Mouse (Mus musculus): ENCODE data around the gene Gm42421.

Gm42421 gene

GRCm38 (mm10) chr5:143936156-143936555 is 8.2 kb downstream of the Gm42421 start:
- DNase-seq (ENCODE audit: low read depth): no peak

GRCm38 (mm10) chr5:143941588-143941987 is 13.6 kb downstream of the Gm42421 start:
- no peak for DNase-seq (ENCODE audit: low read depth)

GRCm38 (mm10) chr5:143943231-143944125 is 15.5 kb downstream of the Gm42421 start:
- DNase-seq (ENCODE audit: low read depth): no peak

GRCm38 (mm10) chr5:143948361-143948760 is 20.4 kb downstream of the Gm42421 start:
- DNase-seq (ENCODE audit: low read depth): no peak

- DNase-seq (ENCODE audit: low read depth): no peak
Measured at GRCm38 (mm10) chr5:143950016-143950415, 22.0 kb downstream of the Gm42421 start.

- DNase-seq (ENCODE audit: low read depth): no peak
Measured at GRCm38 (mm10) chr5:143957101-143957500, 29.1 kb downstream of the Gm42421 start.

GRCm38 (mm10) chr5:143959551-143959950 is 31.6 kb downstream of the Gm42421 start:
- no peak for DNase-seq (ENCODE audit: low read depth)

- DNase-seq (ENCODE audit: low read depth): no peak
Measured at GRCm38 (mm10) chr5:143961176-143961575, 33.2 kb downstream of the Gm42421 start.

GRCm38 (mm10) chr5:143965586-143966345 is 37.8 kb downstream of the Gm42421 start:
- DNase-seq (ENCODE audit: low read depth): no peak

- DNase-seq (ENCODE audit: low read depth): no peak
Measured at GRCm38 (mm10) chr5:143966671-143967070, 38.7 kb downstream of the Gm42421 start.

GRCm38 (mm10) chr5:143972628-143973027 is 44.7 kb downstream of the Gm42421 start:
- DNase-seq (ENCODE audit: low read depth): no peak

GRCm38 (mm10) chr5:143974931-143975630 is 47.1 kb downstream of the Gm42421 start:
- DNase-seq (ENCODE audit: low read depth): peak; percentile 39

GRCm38 (mm10) chr5:143975631-143975933 is 47.6 kb downstream of the Gm42421 start:
- peak; percentile 22 for DNase-seq (ENCODE audit: low read depth)

GRCm38 (mm10) chr5:143976232-143976631 is 48.3 kb downstream of the Gm42421 start:
- no peak for DNase-seq (ENCODE audit: low read depth)

GRCm38 (mm10) chr5:143976726-143977431 is 48.9 kb downstream of the Gm42421 start:
- DNase-seq (ENCODE audit: low read depth): no peak

- no peak for DNase-seq (ENCODE audit: low read depth)
Measured at GRCm38 (mm10) chr5:143980858-143981257, 52.9 kb downstream of the Gm42421 start.

GRCm38 (mm10) chr5:143982361-143982760 is 54.4 kb downstream of the Gm42421 start:
- no peak for DNase-seq (ENCODE audit: low read depth)

- no peak for DNase-seq (ENCODE audit: low read depth)
Measured at GRCm38 (mm10) chr5:143985381-143985780, 57.4 kb downstream of the Gm42421 start.

Data from fibroblast of lung, adult 2 months (primary cell).